Mouse (Mus musculus): ENCODE data around the gene Rpl11.

GRCm38 (mm10) chr4:135981524-135982063, 71.6 kb downstream of the Rpl11 start:
- TF ChIP-seq CTCF (IDR thresholded peaks at IDR 0.05; ENCODE audit: borderline replicate concordance, insufficient read depth, low read length) (no peak), POLR2A (IDR thresholded peaks at IDR 0.05; ENCODE audit: low read depth, low read length) (no peak)

Measured in embryonic fibroblast, embryonic 13.5 days (primary cell).